Mouse (Mus musculus) hindbrain, postnatal 0 days (tissue): ENCODE data around the gene Lgr5. TPM values are rescaled to one million over a fixed set of nuclear protein-coding genes. Genes with fewer than 3 reads are reported as not detected.
A peak's percentile ranks its signal among the peaks of the same experiment; 100 is the strongest.

Source experiments
- ATAC-seq: fragments of 200-750 bp; cut with Nextera tagmentation; 2 replicates; pipeline ENCODE4 v1.8.0; 2017; ENCODE audit warnings: mild to moderate bottlenecking, moderate TSS enrichment, moderate library complexity
- DNase-seq: peaks from one replicate; pipeline ENCODE4 v3.0.0-alpha.2; 2015; ENCODE audit warnings: low spot score
- H3K27ac ChIP-seq: fragments of 300-500 bp; sonication (generic); 2 replicates; pipeline ENCODE4 v1.5.1; 2014; ENCODE audit warnings: mild to moderate bottlenecking
- H3K27me3 ChIP-seq: fragments of 300-500 bp; sonication (generic); 2 replicates; pipeline ENCODE4 v1.6.1; 2014; ENCODE audit warnings: low read length, mixed read lengths; ENCODE audit not compliant: insufficient read depth
- H3K36me3 ChIP-seq: fragments of 300-500 bp; sonication (generic); 2 replicates; pipeline ENCODE4 v1.6.1; 2014; ENCODE audit warnings: low read length, mixed read lengths; ENCODE audit not compliant: insufficient read depth
- H3K4me1 ChIP-seq: fragments of 300-500 bp; sonication (generic); 2 replicates; pipeline ENCODE4 v1.6.1; 2014; ENCODE audit warnings: antibody characterized with exemption, low read length, mixed read lengths; ENCODE audit not compliant: insufficient read depth
- H3K4me2 ChIP-seq: fragments of 300-500 bp; sonication (generic); 2 replicates; pipeline ENCODE4 v1.6.1; 2014; ENCODE audit warnings: low read depth, mild to moderate bottlenecking, low read length, moderate library complexity, mixed read lengths
- H3K4me3 ChIP-seq: fragments of 300-500 bp; sonication (generic); 2 replicates; pipeline ENCODE4 v1.5.1; 2014; ENCODE audit warnings: low read length
- H3K9ac ChIP-seq: fragments of 300-500 bp; sonication (generic); replicated peaks from 2 replicates; pipeline ENCODE4 v1.6.1; 2014; ENCODE audit warnings: mild to moderate bottlenecking, low read length, moderate library complexity, mixed read lengths
- H3K9me3 ChIP-seq: fragments of 300-500 bp; sonication (generic); 2 replicates; pipeline ENCODE4 v1.6.1; 2016; ENCODE audit warnings: low read length, mixed read lengths
- CTCF ChIP-seq: IDR thresholded peaks from 2 replicates; pipeline ENCODE4 v1.5.1; 2016; ENCODE audit warnings: antibody characterized with exemption, control low read depth, low read depth
- WGBS: fragments of 180-500 bp; shearing (Covaris S2); extraction: QIAGEN DNeasy Blood & Tissue Kit; methylation state at CpG from one replicate; pipeline ENCODE4 v1.1.7; 2014; 5-methylcytosine and 5-hydroxymethylcytosine counted together
- polyA plus RNA-seq: library from polyadenylated mRNA; unstranded; fragments of >200 nt; fragmentation: Nextera tagmentation; extraction: Ambion mirVana; gene quantifications from 2 replicates; pipeline ENCODE4 v1.2.1, GENCODE M21; 2015
- total RNA-seq: library from RNA; depleted of rRNA; stranded (reverse); fragments of >200 nt; gene quantifications from 2 replicates; pipeline ENCODE4 v1.2.3, GENCODE M21; 2014

Lgr5 gene
- total and polyA plus RNA-seq, 2 experiments from 2014 or later = 3.0 to 3.3 TPM

GRCm38 (mm10) chr10:115462646-115463045 lies 124.9 kb downstream of the Lgr5 start:
- Histone ChIP-seq H3K27ac (no peak overlapping the region), H3K4me3 (no peak overlapping the region), H3K9ac (no peak overlapping the region), H3K27me3 (no peaks in the 10 kb centered on the region), H3K36me3 (no peaks in the 10 kb centered on the region), H3K4me2 (no peak overlapping the region), H3K9me3 (no peaks in the 10 kb centered on the region), H3K4me1 (no peaks in the 10 kb centered on the region)
- no peak for TF ChIP-seq CTCF
- WGBS = 78% methylated on average over 5 of the region's 5 CpGs
- DNase-seq (no peak), ATAC-seq (no peak)

DNA sequence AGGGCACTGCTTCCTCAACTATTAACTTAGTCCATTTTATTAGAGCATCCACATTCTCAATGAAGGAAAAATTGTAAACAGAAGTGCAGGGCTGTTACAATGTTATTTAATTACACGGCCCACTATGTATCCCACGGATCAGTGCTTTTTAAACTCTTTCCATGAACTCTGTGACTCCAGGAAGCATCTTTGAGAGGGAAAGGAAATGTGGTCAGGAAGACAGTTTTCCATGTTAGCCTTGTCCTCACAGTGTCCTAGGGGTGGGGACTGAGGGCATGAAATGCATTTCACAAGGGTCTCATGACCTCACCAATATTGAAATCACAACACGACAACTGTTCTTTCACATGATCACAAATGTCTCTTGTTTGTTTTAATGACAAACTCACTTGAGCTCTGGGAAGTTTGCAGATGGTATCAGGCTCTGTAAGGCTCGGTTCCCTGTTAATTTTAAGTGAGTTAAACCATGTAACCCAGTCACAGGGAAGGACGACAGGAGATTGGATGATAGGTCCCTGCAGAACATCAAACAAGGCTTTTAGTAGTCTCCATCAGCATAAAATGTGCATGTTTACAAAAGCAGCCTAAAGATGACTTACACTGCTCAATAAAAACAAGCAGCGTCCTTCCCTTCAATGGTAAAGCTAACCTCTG lies 130.1 kb downstream of the Lgr5 start:
- Histone ChIP-seq H3K27me3 (no peaks in the 10 kb centered on the region), H3K4me2 (no peak overlapping the region), H3K9ac (no peak overlapping the region), H3K27ac (no peak overlapping the region), H3K36me3 (no peaks in the 10 kb centered on the region), H3K9me3 (no peaks in the 10 kb centered on the region), H3K4me1 (no peaks in the 10 kb centered on the region), H3K4me3 (no peak overlapping the region)
- 64% methylated on average over 6 of the region's 6 CpGs for WGBS
- TF ChIP-seq CTCF = no peak
- no peak for DNase-seq
- no peak for ATAC-seq

DNA sequence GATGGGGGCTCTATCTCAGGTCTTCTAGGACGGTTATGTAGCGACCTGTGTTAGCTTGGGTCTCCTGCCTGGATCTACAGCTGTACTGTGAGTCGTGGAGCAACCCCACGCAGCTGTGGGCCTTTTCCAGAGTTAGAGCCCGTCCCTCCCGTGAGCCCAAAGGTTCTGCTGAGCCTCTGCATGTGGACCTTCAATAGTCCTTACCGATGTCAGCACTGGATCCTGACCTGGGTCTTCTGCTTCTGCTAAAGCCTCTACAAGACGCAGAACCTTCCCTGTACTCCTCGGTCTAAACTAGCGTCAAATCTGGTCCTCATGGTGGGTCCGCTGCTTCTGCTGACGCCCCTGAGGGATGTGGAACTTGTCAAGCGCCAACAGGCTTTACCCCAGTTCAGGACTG lies 139.0 kb downstream of the Lgr5 start:
- Histone ChIP-seq H3K9me3 (0 out of 2 replicates have a peak, but pooled peaks cover 2% of the 10 kb centered on the region), H3K4me1 (no peaks in the 10 kb centered on the region), H3K9ac (no peak overlapping the region), H3K4me3 (no peak overlapping the region), H3K27ac (no peak overlapping the region), H3K36me3 (no peaks in the 10 kb centered on the region), H3K4me2 (no peak overlapping the region), H3K27me3 (no peaks in the 10 kb centered on the region)
- no peak for TF ChIP-seq CTCF
- ATAC-seq = no peak
- 94% methylated on average over 13 of the region's 13 CpGs for WGBS
- no peak for DNase-seq

GRCm38 (mm10) chr10:115437286-115437685 lies 150.3 kb downstream of the Lgr5 start:
- ATAC-seq = no peak

GRCm38 (mm10) chr10:115425351-115425750 lies 162.2 kb downstream of the Lgr5 start:
- Histone ChIP-seq H3K4me2 (no peak overlapping the region), H3K4me3 (no peak overlapping the region), H3K4me1 (no peaks in the 10 kb centered on the region), H3K36me3 (peaks cover 38% of the 10 kb centered on the region), H3K9ac (no peak overlapping the region), H3K27me3 (no peaks in the 10 kb centered on the region), H3K9me3 (no peaks in the 10 kb centered on the region), H3K27ac (no peak overlapping the region)
- ATAC-seq (no peak), DNase-seq (peak; percentile 9)
- no peak for TF ChIP-seq CTCF
- 52% methylated on average over 2 of the region's 2 CpGs for WGBS

More at GRCm38 (mm10) chr10:115437286-115437685, 150.3 kb downstream of the Lgr5 start:
- H3K36me3 ChIP-seq = peaks cover 3% of the 10 kb centered on the region; the same call in 1 of the 2 replicates
- no peaks in the 10 kb centered on the region for H3K27me3 ChIP-seq
- H3K4me2 ChIP-seq = no peak overlapping the region
- H3K4me1 ChIP-seq = no peaks in the 10 kb centered on the region
- 87% methylated on average over 4 of the region's 4 CpGs for WGBS
- no peak for TF ChIP-seq CTCF
- no peak for DNase-seq
- no peaks in the 10 kb centered on the region for H3K9me3 ChIP-seq
- no peak overlapping the region for H3K27ac ChIP-seq
- no peak overlapping the region for H3K9ac ChIP-seq
- H3K4me3 ChIP-seq = no peak overlapping the region

DNA sequence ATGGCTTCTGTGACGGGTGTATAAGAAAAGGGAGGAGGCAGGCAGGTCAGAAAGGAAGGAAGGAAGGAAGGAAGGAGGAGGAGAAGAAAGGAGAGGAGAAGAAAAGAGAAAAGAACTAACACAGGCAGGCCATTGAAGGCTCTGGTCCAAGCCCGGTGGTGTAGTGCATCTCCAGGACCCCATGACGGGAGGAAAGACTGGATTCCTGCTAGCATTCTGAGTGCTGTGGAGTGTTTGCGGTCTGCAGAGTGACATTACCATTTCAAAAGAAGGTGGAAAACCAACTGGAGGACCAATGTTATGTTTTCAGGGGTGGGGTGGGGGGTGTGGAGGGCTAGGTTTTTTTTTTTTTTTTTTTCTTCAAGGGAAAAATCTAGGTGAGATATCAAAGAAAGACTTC lies 165.6 kb downstream of the Lgr5 start:
- Histone ChIP-seq H3K4me2 (no peak overlapping the region), H3K9me3 (no peaks in the 10 kb centered on the region), H3K36me3 (peaks cover 23% of the 10 kb centered on the region), H3K27me3 (no peaks in the 10 kb centered on the region), H3K4me1 (no peaks in the 10 kb centered on the region), H3K27ac (no peak overlapping the region), H3K9ac (no peak overlapping the region), H3K4me3 (no peak overlapping the region)
- WGBS = 80% methylated on average over 4 of the region's 4 CpGs
- TF ChIP-seq CTCF = no peak
- no peak for DNase-seq
- ATAC-seq = no peak

GRCm38 (mm10) chr10:115414056-115414455 lies 173.5 kb downstream of the Lgr5 start:
- Histone ChIP-seq H3K4me3 (no peak overlapping the region), H3K36me3 (peaks cover 41% of the 10 kb centered on the region), H3K9ac (no peak overlapping the region), H3K9me3 (no peaks in the 10 kb centered on the region), H3K4me1 (no peaks in the 10 kb centered on the region), H3K27ac (no peak overlapping the region), H3K27me3 (no peaks in the 10 kb centered on the region), H3K4me2 (no peak overlapping the region)
- 88% methylated on average over 3 of the region's 3 CpGs for WGBS
- TF ChIP-seq CTCF = no peak
- no peak for ATAC-seq
- no peak for DNase-seq
